Mouse (Mus musculus) kidney, postnatal 0 days (tissue): ENCODE measurements at regions not wholly inside any gene's neighbourhood (a gene's known extent, or its start where the extent isn't known, plus 50 kb on each side); places are given as distances from the start of the nearest gene placed in this dataset.

Source experiments
- ATAC-seq: fragments of 200-750 bp; cut with Nextera tagmentation; replicated peaks from 2 replicates; pipeline ENCODE4 v1.8.0; 2017; ENCODE audit warnings: low read depth, moderate number of reproducible peaks, moderate TSS enrichment, moderate library complexity; ENCODE audit not compliant: low FRiP score
- DNase-seq: peaks from one replicate; pipeline ENCODE4 v3.0.0-alpha.2; 2016; ENCODE audit warnings: low spot score
- H3K27ac ChIP-seq: fragments of 300-500 bp; sonication (generic); 2 replicates; pipeline ENCODE4 v1.5.1; 2014; ENCODE audit warnings: mild to moderate bottlenecking
- H3K27me3 ChIP-seq: fragments of 300-500 bp; sonication (generic); 2 replicates; pipeline ENCODE4 v1.6.1; 2014; ENCODE audit warnings: low read length, mixed read lengths; ENCODE audit not compliant: insufficient read depth
- H3K36me3 ChIP-seq: fragments of 300-500 bp; sonication (generic); 2 replicates; pipeline ENCODE4 v1.6.1; 2014; ENCODE audit warnings: low read length, mixed read lengths; ENCODE audit not compliant: insufficient read depth
- H3K4me1 ChIP-seq: fragments of 300-500 bp; sonication (generic); replicated peaks from 2 replicates; pipeline ENCODE4 v1.6.1; 2014; ENCODE audit warnings: antibody characterized with exemption, low read length, mixed read lengths; ENCODE audit not compliant: insufficient read depth
- H3K4me2 ChIP-seq: fragments of 300-500 bp; sonication (generic); 2 replicates; pipeline ENCODE4 v1.6.1; 2014; ENCODE audit warnings: mild to moderate bottlenecking, low read length, moderate library complexity, mixed read lengths
- H3K4me3 ChIP-seq: fragments of 300-500 bp; sonication (generic); replicated peaks from 2 replicates; pipeline ENCODE4 v1.5.1; 2014; ENCODE audit warnings: low read depth, low read length
- H3K9ac ChIP-seq: fragments of 300-500 bp; sonication (generic); 2 replicates; pipeline ENCODE4 v1.6.1; 2014; ENCODE audit warnings: low read depth, low read length
- H3K9me3 ChIP-seq: fragments of 300-500 bp; sonication (generic); replicated peaks from 2 replicates; pipeline ENCODE4 v1.6.1; 2016; ENCODE audit warnings: low read length, inconsistent platforms, mixed read lengths
- CTCF ChIP-seq: IDR thresholded peaks from 2 replicates; pipeline ENCODE4 v1.5.1; 2016; ENCODE audit warnings: antibody characterized with exemption, low read depth, mild to moderate bottlenecking, moderate library complexity
- WGBS: fragments of 180-500 bp; shearing (Covaris S2); extraction: QIAGEN DNeasy Blood & Tissue Kit; methylation state at CpG from one replicate; pipeline ENCODE4 v1.1.7; 2014; 5-methylcytosine and 5-hydroxymethylcytosine counted together

DNA sequence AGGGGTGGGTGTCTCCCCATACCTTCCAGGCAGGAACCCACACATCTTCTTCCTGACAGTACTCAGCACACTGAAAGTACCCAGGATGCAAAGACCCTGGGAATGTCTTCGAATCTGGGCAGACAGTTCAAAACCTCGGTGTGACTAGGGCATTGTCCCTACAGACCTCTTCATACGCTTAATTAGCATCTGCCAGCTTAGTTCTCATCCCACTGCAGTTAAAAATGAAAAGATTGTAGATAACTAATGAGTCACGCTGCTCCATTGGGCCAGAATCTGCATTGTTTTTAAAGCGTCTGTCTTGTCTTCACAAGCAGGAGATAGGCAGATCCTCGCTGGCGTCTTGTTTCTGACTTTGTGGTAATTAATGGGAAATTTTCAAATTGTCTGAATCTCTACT, 159.6 kb upstream of the Arid1b start:
- no peaks in the 10 kb centered on the region for H3K27me3 ChIP-seq
- ATAC-seq (no peak), DNase-seq (no peak)
- no peaks in the 10 kb centered on the region for H3K9me3 ChIP-seq
- H3K4me2 ChIP-seq, result peak overlapping the region; percentile 25
- WGBS, result 40% methylated on average over 7 of the region's 7 CpGs
- H3K9ac ChIP-seq, result no peak overlapping the region
- no peak overlapping the region for H3K4me3 ChIP-seq
- no peak for TF ChIP-seq CTCF
- H3K27ac ChIP-seq, result no peak overlapping the region
- H3K36me3 ChIP-seq, result no peaks in the 10 kb centered on the region
- H3K4me1 ChIP-seq, result no peaks in the 10 kb centered on the region; the same call in 1 of the 2 replicates

DNA sequence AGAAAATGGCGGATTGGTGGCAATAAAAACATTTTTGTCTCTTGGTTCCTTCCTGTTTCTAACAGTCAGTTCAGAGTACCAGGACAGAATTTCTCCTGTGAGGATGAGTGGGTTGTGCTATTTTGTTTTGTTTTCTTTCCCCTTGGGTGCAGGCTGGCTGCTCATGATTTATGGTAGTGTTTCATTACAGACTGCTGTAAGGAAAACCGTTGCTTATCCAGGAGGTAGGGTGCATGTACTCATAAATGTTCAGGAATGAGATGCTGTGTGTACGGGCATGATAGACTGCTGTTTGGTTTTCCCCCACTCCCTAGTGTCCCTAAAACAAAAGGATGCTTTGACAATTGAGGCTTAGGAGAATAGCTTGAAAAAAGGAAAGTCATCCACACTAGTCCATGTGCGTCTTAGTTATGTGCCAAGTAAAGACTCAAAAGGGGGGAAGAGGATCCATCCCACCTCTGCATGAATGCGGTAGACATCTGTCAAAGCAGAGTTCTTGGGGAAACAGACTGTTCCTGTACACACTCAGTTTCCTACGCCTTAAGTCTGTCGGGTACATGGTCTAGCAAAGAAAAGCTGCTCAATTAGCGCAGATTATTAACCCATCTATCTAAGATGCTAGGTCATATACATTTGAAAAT, 158.9 kb upstream of the Arid1b start:
- Histone ChIP-seq H3K4me1 (no peaks in the 10 kb centered on the region; the same call in 1 of the 2 replicates), H3K27ac (no peak overlapping the region), H3K4me2 (no peak overlapping the region), H3K36me3 (no peaks in the 10 kb centered on the region), H3K4me3 (no peak overlapping the region), H3K9me3 (no peaks in the 10 kb centered on the region), H3K27me3 (no peaks in the 10 kb centered on the region), H3K9ac (no peak overlapping the region)
- 29% methylated on average over 8 of the region's 8 CpGs for WGBS
- no peak for TF ChIP-seq CTCF
- ATAC-seq (peak; percentile 43; the same call in 1 of the 2 replicates), DNase-seq (peak; percentile 77)

DNA sequence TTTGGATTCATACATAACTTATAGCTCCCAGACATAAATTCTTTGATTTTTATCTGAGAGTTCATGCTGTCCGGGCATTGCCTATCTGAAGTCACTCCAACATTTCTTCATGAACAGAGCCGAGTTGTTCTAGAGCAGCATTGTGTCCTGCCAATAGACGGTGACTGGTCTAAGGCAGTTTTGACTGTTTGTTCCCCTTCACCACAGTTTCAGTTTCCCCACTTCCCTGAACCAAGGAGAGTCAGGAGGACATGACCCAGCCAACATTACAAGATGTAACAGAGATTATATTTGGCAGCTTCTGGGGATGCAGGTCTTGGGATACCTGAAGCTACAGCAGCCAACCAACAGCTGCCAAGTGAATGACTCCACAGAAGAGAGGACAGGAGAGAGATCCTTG, 154.0 kb upstream of the Arid1b start:
- WGBS, result 77% methylated on average over 3 of the region's 3 CpGs
- H3K4me1 ChIP-seq, result no peaks in the 10 kb centered on the region

DNA sequence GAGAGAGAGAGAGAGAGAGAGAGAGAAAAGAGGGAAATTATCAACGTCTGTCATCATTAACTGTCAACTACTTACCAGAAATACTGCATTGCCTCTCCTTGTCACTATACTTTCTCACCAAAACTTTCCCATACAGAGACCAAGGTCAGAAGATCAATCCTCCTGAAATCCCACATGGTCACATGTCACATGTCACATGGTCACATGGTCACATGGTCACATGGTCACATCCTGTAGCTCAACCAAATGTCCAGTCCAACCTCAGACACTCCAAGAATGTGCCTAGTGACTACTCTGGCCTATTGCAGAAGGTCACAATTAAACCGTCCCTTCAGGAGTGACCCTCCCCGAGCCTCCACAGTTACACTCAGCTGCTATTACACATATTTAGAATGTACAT, 135.8 kb upstream of the Arid1b start:
- no peak overlapping the region for H3K27ac ChIP-seq
- H3K9me3 ChIP-seq, result no peaks in the 10 kb centered on the region
- no peaks in the 10 kb centered on the region for H3K36me3 ChIP-seq
- 79% methylated on average over 3 of the region's 3 CpGs for WGBS
- H3K4me2 ChIP-seq, result no peak overlapping the region
- no peak overlapping the region for H3K4me3 ChIP-seq
- ATAC-seq, result no peak
- no peaks in the 10 kb centered on the region for H3K4me1 ChIP-seq
- H3K9ac ChIP-seq, result no peak overlapping the region
- TF ChIP-seq CTCF, result no peak
- no peak for DNase-seq
- H3K27me3 ChIP-seq, result no peaks in the 10 kb centered on the region

More for the DNA sequence above, 154.0 kb upstream of the Arid1b start:
- Histone ChIP-seq H3K4me2 (no peak overlapping the region), H3K36me3 (no peaks in the 10 kb centered on the region), H3K9me3 (no peaks in the 10 kb centered on the region), H3K27ac (no peak overlapping the region), H3K4me3 (no peak overlapping the region), H3K27me3 (no peaks in the 10 kb centered on the region), H3K9ac (no peak overlapping the region)
- ATAC-seq, result no peak
- TF ChIP-seq CTCF, result no peak
- no peak for DNase-seq

DNA sequence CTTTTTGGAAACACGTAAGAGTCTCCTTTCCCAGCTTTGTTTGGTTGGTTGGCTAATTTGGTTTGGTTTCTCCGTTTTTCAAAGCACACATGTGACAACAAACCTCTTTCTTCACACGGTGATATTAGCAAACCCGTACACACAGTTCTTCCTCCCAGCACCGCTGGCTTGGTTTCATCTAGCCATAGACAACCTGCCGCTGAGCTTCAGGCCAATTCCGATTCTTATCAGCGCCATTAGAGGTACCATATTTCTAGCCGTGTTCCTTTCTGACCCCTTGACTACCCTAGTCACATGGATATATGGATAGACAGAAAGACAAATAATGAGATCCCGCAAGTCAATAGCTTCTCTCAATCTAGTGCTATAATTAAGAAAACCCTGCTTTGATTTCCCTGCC, 129.2 kb upstream of the Arid1b start:
- no peaks in the 10 kb centered on the region for H3K36me3 ChIP-seq
- no peak overlapping the region for H3K9ac ChIP-seq
- TF ChIP-seq CTCF, result no peak
- H3K4me1 ChIP-seq, result peaks cover 10% of the 10 kb centered on the region
- peak; percentile 7 for DNase-seq
- WGBS, result 59% methylated on average over 10 of the region's 10 CpGs
- H3K9me3 ChIP-seq, result no peaks in the 10 kb centered on the region
- H3K4me2 ChIP-seq, result peak overlapping the region; percentile 49
- no peak overlapping the region for H3K27ac ChIP-seq
- ATAC-seq, result no peak
- H3K4me3 ChIP-seq, result no peak overlapping the region
- H3K27me3 ChIP-seq, result no peaks in the 10 kb centered on the region

DNA sequence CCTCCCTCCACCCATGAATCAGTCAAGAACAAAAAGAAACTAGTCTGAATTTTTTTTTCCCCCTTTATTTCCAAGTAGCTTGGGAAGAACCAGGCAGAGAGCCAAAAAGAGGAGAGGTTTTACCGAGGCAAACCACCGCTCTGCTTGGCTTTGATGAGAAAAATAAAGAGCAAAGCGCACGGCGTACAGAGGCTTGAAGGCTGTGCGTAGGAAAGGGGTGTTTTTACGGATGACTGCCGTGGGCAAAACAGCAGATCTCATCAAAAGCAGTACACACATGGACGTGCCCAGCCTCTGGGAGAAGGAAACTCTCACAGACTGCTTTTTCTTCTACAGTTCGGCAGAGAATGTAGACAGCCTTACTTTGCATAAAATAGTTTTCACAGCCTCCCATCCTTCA, 128.5 kb upstream of the Arid1b start:
- H3K27me3 ChIP-seq, result no peaks in the 10 kb centered on the region
- H3K9ac ChIP-seq, result 0 out of 2 replicates have a peak overlapping the region, but pooled peaks have one; percentile 31
- peak overlapping the region; percentile 10 for H3K4me3 ChIP-seq
- peak overlapping the region; percentile 49 for H3K4me2 ChIP-seq
- TF ChIP-seq CTCF, result no peak
- WGBS, result 5% methylated on average over 10 of the region's 10 CpGs
- ATAC-seq (no peak), DNase-seq (peak; percentile 74)
- no peak overlapping the region; the same call in 1 of the 2 replicates for H3K27ac ChIP-seq
- peaks cover 10% of the 10 kb centered on the region for H3K4me1 ChIP-seq
- no peaks in the 10 kb centered on the region for H3K9me3 ChIP-seq
- H3K36me3 ChIP-seq, result no peaks in the 10 kb centered on the region
